Mouse (Mus musculus) cerebellum, adult 18-20 months (tissue): ENCODE data around the gene Sdc1.

Experiments used
- DNase-seq, 2 experiments: peaks; one replicate each; pipeline ENCODE4 v3.0.0; 2021

Gene Sdc1

DNA sequence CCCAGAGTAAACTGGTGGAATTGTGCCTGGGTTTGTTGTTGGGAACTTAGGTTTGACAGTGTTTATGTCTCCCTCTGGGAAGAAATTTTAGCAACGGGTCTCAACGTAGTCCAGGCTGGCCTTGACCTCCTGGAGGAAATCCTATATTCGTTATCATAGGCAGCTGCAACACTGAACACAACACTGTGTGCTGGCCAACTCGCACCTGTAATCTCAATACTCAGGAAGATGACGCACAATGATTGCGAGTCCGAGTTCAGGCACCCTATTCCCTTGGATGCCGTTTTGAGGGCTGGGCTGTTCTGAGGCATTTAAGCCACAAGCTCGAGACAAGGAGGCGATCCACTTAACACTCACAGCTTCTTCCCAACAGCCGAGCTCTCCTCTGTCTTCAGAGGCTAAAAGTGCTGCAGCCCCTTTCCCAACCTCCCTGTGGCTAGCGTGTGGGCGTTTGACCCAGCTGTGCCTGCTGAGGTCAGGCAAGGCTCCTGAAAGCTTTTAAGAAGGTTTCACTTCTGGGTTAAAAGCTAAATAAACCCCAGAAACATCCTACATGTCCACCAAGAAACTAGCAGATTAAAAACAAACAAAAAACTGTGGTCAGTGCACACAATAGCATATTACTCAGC lies 58.0 kb downstream of the Sdc1 start:
- no peak for DNase-seq

DNA sequence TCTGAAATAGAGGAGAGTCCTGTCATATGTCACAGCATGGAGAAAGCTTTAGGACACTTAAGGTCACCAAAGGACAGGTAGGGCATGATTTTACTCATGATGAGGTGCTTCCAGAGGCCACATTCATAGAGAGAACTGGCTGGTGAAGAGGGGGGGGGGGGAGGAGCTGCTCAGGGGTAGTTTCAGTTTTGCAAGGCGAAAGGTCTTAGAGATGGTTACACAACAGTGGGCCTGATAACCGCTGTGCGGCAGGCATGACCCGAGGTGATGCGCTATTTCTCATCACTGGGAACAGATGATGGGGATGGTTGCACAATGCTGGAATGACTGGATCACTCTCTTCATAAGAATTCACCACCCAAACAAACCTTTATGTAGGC lies 58.5 kb downstream of the Sdc1 start:
- no peak for DNase-seq

DNA sequence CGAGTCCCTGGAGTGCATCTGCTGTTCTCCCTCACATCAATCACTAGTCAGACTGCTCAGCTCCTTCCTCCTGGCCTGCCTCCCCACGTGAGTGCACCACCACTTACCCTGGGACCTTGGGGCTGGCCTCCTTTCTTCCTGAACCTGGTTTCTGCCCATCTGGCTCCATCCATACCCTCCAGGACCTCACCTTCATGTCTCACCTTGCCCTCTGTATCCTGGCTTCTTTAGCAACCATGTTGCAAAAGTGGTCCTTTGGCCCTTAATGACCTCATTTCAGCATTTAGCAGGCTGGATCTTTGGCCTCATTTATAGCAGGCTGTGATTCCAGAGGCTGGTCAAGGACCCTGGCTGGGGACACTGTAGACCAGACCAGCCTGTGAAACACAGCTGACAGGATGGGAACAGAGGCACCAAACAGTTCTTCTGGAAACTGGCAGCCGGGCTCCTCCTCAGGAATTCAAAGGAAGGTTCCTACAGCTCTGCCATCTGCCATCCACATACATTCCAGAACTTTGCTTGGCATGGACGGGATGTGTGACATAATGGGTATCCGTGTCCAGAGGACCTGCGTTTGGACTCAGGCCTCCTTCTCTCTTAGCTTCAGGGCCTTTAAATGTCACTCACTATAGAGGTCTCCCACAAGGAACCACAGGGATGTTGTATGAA lies 60.0 kb downstream of the Sdc1 start:
- peak; percentile 91 to 94 for DNase-seq

DNA sequence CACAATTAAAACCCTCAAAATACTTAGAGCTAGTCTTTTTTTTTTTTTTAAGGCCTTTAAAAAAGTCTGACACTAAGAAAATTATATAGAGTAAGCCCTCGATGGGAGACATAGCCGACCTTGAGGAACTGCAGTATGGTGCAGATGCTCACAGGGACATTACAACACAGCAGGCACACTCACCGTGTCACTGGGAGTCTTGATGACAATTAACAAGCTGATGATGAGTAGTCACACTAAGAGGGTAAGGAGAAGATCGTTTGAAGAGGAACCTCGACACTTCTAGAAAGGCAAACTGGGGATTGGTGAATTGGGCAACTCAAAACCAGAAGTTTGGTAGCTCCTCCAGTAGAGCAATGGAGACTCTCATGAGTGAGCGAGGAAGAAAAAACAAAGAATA lies 60.6 kb downstream of the Sdc1 start:
- DNase-seq: no peak

DNA sequence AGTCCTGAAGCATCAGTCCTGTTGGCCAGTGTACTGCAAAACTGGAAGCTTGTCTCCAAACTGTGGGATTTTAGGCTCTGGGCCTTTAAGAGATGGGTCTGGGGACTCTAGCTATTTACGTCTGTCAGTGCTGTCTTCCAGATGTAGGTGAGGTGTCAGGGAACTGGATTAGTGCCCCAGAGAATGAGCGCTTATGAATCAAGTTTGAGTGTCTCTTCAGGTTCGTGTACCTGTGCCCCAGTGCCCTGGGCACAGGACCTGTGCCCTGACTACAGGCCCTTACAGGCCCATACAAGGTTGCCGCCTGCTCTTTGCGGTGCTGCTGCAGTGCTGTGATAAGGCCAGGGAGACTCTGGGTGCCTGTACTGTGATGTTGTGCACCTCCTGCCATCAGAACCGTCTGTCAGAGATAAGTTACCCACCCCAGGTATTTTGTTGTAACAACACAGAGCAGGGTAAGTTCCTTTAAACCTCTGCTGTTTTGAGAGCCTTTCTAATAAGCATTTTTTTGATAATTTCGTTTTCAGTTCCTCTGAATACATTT lies 69.7 kb downstream of the Sdc1 start:
- DNase-seq: no peak

DNA sequence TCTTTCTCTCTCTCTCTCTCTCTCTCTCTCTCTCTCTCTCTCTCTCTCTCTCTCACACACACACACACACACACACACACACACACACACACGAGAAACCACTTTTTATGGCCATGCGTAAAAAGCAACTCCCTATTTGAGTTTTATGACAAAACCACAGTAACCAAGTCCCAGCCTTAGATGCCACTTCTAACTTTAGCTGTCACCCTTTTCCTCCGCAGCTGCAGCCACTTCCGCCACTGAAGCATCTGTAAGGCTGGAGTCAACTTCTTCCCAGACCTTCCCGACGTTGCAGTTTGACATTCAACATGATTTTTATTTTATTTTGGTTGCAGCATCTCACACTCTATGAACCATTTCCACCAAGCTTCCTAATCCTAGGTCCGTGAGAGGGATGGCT lies 71.6 kb downstream of the Sdc1 start:
- DNase-seq: no peak
